Mouse (Mus musculus) layer of hippocampus, adult 9-10 months (tissue): Measurements from ENCODE around the gene Pi4kb.
A peak's percentile ranks its signal among the peaks of the same experiment; 100 is the strongest.
"Not testable (repeated sequence)": the region's sequence is repeated elsewhere in the genome, so short reads cannot be mapped to it uniquely, and the experiment has no call there.

Experiments used
- DNase-seq: peaks from one replicate; pipeline ENCODE4 v3.0.0; 2022; ENCODE audit warnings: low spot score

The Pi4kb gene

DNA sequence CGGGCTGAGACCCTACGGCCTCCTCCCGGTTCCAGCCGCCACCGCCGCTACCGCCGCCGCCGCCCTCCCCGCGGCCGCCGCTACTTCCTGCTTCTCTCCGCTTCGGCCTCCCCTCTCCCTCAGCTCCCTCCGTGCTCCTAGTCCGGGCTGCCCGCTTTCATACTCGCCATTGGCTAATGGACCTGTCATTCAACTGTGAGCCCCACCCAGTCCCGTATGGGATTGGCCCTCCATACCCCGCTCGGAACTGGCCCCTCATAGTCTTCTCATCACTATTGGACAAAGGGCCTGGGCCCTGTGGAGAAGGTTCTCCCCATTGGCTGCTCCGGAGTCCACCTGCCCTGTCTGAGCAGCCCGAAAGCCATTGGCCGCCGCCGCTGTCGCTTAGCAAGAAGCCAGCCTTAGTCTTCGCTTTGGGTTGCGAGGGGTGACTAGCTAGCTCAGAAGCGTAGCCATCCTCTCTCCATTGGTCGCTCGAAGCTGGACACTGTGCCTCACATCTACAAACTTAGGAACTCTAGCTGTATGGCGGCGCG lies 40.9 kb downstream of the Pi4kb start, which contains the start of gene Zfp687:
TSS of gene Zfp687 (minus strand) at position 112 of the 536 bp plus-strand sequence.
- peak; percentile 100 for DNase-seq

DNA sequence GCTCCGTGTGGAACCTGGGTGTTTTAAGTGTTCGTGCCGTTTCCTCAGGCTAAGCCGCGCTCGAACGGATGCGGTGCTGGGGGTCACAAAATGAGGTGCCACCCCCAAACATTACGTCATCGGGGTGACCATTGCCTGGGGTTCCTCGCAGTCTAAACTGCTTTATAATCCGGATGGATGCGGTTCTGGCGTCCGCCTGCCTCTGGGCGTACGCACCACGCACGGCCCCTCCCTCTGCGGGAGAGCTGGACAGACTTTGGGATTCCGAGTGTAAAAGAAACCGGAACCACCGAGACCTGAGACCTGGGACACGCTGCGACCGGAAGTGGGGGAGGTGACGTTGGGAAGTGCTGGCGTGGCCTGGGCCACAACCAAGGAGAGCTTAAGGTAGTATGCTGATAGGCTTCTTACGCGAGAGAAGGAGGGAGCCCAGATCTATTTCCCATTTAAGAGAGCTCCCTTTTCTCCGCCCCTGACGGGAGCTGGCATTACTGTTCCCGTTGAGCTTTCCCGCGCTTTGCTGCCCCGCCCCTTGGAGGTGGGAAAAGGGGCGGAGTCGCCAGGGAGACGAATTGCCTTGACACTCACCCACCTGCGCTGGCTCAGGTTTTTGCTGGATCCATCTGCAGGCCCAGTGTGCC lies 41.5 kb downstream of the Pi4kb start:
- peak; percentile 81 for DNase-seq

DNA sequence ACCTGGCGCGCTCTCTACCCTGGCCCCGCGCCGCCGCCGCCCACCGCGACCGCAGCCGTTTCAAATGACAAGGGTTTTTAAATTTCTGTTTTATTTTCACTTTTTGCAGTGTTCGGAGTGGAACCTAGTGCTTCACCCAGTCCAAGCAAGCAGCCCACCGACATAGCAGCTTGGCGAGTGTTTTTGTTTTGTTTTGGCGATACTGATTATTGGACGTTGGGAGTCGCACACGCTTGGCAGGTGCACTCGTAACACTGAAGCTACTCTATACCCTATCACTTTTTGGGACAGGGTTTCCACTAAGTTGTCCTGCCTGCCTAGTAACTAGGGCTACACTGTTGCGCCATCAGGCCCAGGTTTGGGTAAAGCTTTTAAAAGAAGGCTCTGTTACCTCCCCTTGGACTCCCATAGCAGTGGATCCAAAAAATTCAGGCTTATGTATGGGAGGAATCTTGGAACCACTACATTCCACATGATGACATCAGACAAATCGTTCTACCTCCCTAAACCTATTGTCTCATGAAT lies 42.1 kb downstream of the Pi4kb start:
- no peak for DNase-seq

DNA sequence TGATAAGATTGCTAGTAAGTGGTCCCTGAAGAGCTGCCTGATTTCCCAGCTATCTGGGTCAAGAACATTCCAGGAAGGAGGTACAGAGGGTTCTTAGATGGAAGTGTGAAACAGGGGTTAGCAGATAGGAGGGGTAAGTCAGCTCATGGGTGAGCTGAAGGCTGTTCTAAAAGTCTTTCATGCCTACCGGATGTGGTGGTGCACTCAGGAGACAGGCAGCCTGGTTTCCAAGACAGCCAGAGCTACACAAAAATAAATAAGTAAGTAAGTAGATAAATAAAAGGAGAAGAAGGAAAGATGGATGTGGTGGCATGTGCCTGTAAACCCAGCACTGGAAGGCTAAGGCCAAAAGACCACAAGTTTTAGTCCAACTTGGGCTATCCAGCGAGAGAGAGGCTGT lies 44.2 kb downstream of the Pi4kb start:
- no peak for DNase-seq

DNA sequence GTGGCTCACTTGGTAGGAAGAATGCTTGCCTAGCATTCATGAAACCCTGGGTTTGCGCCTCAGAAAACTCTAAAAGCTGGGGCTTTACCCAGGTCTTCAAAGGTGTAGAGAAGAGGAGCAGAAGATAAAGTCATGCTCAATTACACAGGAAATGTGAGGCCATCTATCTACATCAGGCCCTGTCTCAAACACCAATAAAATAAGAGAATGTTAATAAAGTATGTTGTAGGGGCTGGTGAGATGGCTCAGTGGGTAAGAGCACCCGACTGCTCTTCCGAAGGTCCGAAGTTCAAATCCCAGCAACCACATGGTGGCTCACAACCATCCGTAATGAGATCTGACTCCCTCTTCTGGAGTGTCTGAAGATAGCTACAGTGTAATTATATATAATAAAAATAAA lies 46.4 kb downstream of the Pi4kb start:
- not testable (repeated sequence) for DNase-seq

DNA sequence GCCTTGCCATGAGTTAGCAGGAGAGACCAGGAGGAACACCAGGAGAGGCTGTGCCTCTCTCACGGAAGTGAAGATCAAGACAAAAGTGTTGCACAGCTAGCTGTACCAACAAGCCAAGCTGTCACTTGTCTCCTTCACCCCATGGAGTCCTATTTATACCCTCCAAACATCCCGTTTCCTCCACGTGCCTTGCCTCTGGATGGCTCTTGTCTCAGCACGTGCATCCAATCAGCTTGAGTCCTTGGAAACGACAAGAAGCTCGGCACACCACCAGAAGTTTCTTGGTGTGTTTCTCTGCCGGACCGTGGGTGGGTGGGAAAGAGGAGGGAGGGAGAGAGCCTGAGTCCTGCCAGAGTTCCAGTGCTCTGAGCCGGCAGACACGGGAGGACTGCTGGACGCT lies 50.0 kb downstream of the Pi4kb start:
- no peak for DNase-seq

DNA sequence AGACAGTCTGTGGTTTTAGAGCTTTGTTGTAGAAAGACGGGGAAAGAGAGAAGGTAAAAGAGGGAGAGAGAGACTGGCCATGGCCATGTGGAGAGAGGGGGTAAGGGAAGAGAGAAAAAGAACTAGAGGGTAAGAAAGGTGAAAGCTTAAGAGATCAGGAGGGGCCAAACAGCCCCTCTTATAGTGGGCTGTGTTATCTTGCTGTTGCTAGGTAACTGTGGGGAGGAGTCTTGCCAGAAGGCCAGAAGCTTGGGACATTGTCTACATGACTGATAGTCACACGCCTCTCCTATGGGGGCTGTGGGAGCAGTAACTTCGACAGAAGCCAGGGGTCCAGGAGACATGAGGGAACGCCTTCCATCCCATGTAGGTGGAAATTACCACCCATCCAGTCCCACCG lies 50.7 kb downstream of the Pi4kb start:
- no peak for DNase-seq

DNA sequence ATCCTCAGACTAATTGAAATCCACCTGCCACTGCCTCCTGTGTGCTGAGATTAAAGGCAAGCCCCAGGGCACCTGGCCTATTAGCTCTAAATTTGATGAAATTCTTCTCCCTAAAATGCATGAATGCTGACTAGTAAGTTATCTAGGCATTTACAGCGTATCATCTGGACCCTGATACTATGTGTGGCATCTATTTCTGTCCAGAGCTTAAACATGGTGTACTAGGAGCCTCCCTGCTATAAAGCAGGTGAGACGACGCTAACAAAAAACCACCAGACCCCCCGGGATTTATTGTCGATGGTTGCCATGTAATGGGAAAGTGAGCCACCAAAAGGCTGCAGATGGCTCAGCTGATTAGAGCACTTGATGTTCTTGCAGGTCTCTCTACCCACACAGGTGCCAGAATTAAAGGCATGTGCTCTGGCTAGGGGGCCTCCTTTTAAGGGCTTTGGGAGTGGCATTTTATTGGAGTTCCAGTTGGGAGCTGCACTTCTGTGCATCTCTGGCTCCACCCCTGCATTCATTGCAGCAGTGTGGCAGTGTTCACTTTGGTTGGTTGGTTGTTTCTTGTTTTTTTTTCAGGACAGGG lies 52.6 kb downstream of the Pi4kb start:
- no peak for DNase-seq

DNA sequence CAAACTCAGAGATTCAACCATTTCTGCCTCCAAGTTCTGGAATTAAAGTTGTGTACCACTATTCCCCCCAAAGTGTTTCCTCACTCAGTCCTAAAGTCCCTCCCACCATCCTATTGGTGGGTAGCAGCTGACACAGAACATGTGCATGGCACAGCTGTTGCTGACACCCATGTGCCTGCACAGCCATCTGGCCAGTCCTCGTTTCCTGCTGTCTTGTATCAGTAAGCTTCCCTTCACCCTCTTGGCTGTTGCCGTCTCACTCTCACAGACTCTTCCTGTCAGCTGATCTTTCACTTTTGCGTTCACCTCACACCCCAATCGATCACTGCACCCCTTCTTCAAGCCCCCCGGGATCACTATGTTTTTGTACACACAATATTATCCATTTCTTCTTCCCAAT lies 53.2 kb downstream of the Pi4kb start:
- DNase-seq: peak; percentile 71

DNA sequence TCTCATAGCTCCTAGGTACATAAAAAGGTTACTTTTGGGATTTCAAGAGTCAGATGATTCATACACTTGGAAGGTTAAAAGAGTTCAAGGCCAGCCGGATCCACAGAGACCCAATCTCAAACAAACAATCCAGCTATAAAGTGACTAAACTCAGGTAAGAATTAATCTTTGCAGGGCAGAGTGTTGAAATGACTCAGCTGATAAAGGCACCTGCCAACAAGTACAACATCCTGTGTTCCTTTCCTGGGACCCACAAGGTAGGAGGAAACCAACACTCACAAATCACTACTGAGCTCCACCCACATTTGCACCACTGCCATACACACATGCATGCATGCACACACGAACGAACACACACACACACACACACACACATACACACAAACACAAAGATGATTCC lies 54.1 kb downstream of the Pi4kb start:
- DNase-seq: no peak

DNA sequence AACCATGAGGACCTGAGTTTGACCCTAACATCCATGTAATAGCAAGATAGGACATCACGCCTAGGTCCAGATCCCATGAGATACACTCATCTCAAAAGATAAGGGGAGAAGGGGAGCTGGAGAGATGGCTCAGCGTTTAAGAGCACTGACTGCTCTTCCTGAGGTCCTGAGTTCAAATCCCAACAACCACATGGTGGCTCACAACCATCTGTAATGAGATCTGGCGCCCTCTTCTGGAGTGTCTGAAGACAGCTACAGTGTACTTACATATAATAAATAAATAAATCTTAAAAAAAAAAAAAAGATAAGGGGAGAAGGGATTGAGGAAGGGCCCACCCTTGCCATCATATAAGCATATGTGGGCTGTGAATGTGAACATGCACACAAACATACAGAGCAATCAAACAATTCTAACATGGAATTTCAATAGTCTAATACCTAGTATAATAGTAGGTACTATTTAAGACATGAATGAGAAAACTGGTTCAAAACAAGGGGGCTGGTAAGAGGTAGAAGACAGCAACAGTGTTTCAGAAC lies 54.8 kb downstream of the Pi4kb start:
- not testable (repeated sequence) for DNase-seq

DNA sequence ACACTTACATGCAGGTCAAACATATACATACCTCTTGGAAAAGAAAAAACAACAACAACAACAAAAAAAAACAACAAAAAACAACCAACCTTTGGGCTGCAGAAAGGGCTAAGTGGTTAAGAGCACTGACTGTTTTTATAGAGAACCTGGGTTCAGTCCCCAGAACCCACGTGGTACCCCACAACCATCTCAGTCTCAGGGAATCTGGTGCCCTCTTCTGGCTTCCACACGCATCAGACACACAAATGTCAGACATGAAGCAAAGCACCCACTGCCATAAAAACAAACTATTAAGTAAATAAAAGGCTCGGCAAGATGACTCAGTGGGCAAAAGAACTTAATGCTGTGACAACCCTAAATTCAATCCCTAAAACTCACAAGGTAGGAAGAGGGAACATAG lies 55.4 kb downstream of the Pi4kb start:
- no peak for DNase-seq

DNA sequence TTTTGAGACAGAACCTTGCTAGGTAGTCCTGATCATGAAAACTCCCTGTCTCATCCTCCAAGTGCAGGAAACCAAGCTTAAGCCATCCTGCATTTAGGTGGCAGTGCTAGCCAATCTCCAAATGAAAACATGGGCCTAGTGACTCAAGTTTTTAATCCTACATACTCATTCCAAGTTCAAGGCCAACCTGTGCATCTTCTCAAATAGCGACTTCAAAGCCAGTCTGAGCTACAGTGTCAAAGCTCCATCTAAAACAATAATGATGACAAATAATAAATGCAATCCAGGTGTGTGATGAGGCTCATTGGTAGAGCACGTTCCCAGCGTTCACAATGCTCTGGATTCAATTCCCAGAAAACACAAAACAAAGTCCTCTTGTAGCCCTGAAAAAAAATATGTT lies 67.1 kb downstream of the Pi4kb start:
- no peak for DNase-seq

DNA sequence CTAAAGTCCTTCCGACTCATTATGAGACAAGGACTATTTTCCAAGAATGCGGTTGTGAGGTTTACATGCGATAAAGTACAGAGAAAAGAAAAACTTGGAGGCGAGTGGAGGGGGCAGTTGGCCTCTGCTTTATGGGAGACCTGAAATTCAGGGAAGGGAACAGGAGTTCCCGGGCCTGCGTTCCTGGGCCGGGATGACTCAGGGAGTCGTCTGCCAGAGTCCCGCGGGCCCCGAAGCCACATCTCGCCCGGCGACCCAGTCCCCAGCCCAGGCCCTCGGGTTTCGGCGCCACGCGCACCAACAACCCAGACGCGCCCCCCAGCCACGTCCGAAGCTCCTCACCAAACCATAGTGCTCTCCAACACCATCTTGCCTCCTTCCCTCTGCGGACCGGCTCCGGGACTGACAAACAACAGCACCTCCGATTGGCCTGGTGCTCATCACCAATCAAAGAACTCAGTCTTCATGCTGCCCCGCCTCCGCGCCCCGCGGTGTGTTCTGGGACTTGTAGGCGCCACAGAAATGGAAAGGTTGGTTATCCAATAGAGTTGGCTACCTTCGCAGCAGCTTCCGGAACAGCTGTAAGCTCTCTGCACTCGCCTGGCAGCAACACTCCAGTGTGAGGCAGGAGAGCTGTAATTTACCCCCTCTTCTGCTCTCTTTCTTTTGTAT lies 67.8 kb downstream of the Pi4kb start, which contains the start of gene Psmd4:
TSS of gene Psmd4 (minus strand) at position 449 of the 672 bp plus-strand sequence.
- DNase-seq: peak; percentile 96

DNA sequence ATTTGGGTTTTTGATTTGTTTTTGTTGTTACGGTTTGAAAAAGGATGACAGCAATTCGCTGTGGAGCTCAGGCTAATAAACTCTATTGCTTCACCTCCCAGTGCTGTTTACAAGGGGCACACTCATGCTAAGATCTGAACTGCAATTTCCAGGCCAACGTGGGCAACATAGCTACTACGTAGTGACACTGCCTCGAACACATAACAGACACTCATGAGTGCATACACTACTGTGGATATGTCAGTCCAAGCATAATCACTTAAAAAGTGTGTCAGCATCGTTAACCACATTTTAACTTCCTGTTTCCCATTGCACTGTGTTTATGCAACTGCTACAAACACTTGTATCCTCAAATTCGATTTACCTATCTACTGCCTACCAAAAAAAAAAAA lies 68.3 kb downstream of the Pi4kb start:
- DNase-seq: no peak

DNA sequence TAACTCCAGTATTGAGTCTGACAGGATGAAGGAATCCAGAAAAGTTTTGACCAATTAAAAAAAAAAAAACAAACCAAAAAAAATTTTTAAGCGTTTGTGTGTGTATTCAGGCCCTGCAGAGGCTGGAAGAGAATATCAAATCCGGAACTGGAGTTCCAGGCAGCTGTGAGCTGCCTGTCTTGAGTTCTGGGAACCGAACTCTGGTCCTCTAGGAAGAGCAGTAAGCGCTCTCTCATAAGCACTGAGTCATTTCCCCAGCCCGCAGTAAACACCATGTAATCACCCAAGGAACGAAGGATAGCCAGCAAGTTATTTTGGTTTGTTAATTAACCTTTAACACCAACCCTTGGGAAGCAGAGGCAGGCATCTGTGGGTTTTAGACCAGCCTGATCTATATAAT lies 68.7 kb downstream of the Pi4kb start:
- DNase-seq: no peak

DNA sequence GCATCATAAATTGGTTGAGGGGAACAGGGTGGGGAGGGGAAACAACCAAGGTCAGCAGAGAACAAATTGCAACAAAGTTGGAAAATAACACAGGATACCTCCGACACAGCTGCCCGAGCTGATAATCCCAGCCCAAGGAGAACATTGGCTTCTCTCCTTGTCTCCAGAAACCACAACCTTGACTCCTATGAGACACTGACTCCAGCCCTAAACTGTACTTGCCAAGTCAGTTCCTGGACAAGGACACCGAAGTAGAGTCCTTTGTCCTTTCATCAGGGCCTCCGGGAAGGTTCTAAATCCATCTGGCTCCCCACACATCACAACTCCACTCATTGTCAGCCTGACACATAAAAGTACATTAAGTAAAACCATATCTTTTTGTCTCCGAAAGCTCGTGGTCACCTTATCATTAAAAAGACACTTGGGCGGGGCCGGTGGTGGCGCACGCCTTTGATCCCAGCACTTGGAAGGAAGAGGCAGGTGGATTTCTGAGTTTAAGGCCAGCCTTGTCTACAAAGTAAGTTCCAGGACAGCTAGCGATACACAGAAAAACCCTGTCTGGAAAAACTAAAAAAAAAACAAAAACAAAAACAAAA lies 72.0 kb downstream of the Pi4kb start:
- no peak for DNase-seq

DNA sequence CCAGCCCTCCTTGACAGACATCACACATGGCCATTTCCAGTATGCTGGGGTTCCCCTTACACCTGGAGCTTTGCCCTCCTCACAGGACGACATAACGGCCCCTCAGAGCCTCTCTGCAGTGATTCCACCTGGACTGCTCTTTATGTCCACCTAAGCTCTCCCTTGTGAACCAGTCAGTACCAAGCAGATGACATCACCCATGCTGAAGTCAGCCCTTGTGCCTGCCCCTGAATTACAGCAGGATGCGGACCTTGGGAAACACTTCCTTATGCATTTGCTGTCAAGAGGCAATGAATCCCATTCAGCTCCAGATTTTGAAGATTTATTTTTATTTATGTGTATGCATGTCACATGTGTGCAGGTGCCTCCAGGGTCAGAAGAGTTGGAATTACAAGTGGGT lies 73.4 kb downstream of the Pi4kb start:
- no peak for DNase-seq

DNA sequence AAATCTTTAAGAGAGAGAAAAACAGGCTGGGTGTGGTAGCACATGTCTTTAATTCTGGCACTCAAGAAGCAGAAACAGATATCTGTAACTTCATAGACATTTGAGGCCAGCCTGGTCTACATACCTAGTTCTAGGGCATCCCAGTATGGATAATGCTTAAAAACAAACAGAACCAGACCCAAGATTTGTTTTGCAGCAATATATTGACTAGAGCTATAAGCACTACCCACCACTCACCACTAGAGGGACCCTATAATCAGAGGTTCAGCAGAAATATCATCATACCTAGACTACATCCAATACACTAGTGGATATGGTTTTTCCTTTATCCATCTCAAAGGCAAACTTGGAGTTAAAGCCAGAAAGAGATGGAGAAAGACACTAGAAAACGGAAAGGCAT lies 78.4 kb downstream of the Pi4kb start:
- peak; percentile 37 for DNase-seq

DNA sequence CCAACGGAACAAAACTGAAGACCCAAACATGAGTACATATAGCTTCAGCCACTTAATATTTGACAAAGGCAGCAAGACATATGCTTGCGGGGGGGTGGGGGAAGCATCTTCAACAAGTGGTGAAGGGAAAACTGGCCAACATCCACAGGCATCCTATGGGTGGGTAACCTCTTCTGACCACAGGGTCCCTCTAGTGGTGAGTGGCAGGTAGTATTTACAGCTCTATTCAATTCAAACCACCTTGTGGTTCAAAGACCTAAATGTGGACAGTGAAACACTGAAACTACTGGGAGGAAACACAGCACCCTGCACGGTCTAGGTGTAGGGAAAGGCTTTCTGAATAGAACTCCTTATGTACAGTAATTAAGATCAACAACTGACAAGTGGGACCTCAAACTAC lies 79.2 kb downstream of the Pi4kb start:
- DNase-seq: no peak

DNA sequence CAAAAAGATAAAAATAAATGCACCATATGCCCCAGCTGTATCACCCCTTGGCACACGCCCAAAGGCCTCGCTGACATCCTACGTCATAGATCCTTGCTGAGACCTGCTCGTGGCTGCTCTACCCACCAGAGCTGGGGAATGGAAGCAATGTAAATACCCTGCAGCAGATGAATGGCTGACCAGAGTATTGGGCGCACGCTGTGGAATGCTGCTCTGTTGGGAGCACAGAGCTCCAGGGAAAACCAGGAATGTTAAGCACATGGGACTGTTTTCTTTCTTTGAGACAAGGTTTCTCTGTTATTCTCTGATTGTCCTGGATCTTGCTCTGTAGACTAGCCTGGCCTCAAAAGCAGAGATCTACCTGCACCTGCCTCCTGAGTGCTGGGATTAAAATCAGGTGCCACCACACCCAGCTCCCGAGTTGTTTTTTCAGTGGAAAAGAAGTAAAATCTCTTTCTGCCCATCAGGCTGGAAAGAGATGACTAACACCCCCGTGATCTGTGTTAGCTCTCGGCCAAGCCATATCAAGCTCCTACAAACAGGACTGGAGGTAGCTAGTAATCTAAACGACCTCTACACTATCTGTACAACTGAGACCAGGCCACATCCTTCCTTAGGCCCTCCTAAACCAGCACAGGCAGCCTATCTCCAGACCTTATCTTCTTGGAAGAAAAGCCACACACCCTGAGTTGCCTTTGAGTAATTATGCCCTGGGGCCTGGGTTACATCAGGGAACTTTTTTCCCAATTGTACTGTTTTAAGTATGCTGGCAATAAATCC lies 80.1 kb downstream of the Pi4kb start:
- DNase-seq: no peak

DNA sequence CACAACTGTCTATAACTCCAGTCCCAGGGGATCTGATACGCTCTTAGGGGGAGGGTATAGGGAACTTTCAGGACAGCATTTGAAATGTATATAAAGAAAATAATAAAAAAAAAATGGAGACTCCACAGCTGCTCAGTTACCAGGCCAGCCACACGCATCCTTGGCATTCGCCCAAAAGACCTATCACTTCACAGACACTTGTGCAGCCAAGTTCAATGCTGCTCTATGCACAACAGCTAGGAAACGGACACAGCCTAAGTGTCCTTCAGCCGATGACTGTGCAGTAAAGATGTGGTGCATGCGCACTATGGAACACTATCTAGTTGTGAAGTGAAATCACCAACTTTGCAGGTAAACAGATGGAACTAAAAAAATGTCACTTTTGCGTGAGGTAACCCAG lies 81.7 kb downstream of the Pi4kb start:
- no peak for DNase-seq
